Mouse (Mus musculus): ENCODE measurements at regions not wholly inside any gene's neighbourhood (a gene's known extent, or its start where the extent isn't known, plus 50 kb on each side); places are given as distances from the start of the nearest gene placed in this dataset.

GRCm38 (mm10) chr10:118973324-118973723, 103.3 kb upstream of the Dyrk2 start:
- 56% methylated on average over 4 of the region's 4 CpGs for WGBS
- H3K27ac ChIP-seq (ENCODE audit: insufficient read depth, low read depth, low read length): no peak overlapping the region
- H3K27me3 ChIP-seq (ENCODE audit: control insufficient read depth, insufficient read depth, low read length): no peaks in the 10 kb centered on the region
- H3K36me3 ChIP-seq (ENCODE audit: control insufficient read depth, insufficient read depth, low read length): no peaks in the 10 kb centered on the region
- peaks cover 5% of the 10 kb centered on the region for H3K4me1 ChIP-seq (ENCODE audit: control insufficient read depth, insufficient read depth, insufficient read length, low read length)
- H3K4me3 ChIP-seq (ENCODE audit: low read depth, low read length): no peak overlapping the region
- TF ChIP-seq POLR2A (IDR thresholded peaks at IDR 0.05; ENCODE audit: low read depth, low read length) (no peak), CTCF (IDR thresholded peaks at IDR 0.05; ENCODE audit: extremely low read depth, insufficient read length, insufficient replicate concordance, low read depth, low read length) (no peak)

DNA sequence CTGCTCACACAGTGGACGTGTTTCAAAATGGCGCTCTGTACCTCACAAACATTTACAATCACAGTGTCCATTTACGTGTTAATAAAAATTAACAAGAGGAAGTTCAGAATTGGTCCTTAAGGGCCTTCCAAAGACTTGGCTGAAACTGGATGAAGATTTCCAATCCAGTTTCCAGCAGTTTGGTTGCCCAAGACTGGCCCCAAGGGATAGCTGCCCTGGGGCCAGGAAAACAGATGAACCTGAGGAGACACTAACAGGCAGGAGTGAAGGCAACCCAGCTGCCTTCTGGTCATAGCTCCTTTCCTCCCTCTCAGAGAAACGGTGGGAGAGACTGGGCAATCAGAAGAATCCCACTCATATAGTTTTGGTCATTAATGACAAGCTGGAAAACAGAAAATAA, 102.6 kb upstream of the Dyrk2 start:
- Histone ChIP-seq H3K4me3 (ENCODE audit: low read depth, low read length) (no peak overlapping the region), H3K36me3 (ENCODE audit: control insufficient read depth, insufficient read depth, low read length) (no peaks in the 10 kb centered on the region), H3K27me3 (ENCODE audit: control insufficient read depth, insufficient read depth, low read length) (no peaks in the 10 kb centered on the region), H3K4me1 (ENCODE audit: control insufficient read depth, insufficient read depth, insufficient read length, low read length) (no peaks in the 10 kb centered on the region; the same call in 1 of the 2 replicates), H3K27ac (ENCODE audit: insufficient read depth, low read depth, low read length) (no peak overlapping the region)
- TF ChIP-seq CTCF (IDR thresholded peaks at IDR 0.05; ENCODE audit: extremely low read depth, insufficient read length, insufficient replicate concordance, low read depth, low read length) (no peak), POLR2A (IDR thresholded peaks at IDR 0.05; ENCODE audit: low read depth, low read length) (no peak)
- 96% methylated on average over 4 of the region's 4 CpGs for WGBS

- Histone ChIP-seq H3K27me3 (ENCODE audit: control insufficient read depth, insufficient read depth, low read length) (no peaks in the 10 kb centered on the region), H3K27ac (ENCODE audit: insufficient read depth, low read depth, low read length) (no peak overlapping the region), H3K36me3 (ENCODE audit: control insufficient read depth, insufficient read depth, low read length) (no peaks in the 10 kb centered on the region), H3K4me1 (ENCODE audit: control insufficient read depth, insufficient read depth, insufficient read length, low read length) (no peaks in the 10 kb centered on the region; the same call in 1 of the 2 replicates), H3K4me3 (ENCODE audit: low read depth, low read length) (no peak overlapping the region)
- WGBS: 84% methylated on average over 14 of the region's 14 CpGs
- TF ChIP-seq POLR2A (IDR thresholded peaks at IDR 0.05; ENCODE audit: low read depth, low read length) (no peak), CTCF (IDR thresholded peaks at IDR 0.05; ENCODE audit: extremely low read depth, insufficient read length, insufficient replicate concordance, low read depth, low read length) (no peak)
These were observed 100.6 kb upstream of the Dyrk2 start for GRCm38 (mm10) chr10:118970457-118971175.

DNA sequence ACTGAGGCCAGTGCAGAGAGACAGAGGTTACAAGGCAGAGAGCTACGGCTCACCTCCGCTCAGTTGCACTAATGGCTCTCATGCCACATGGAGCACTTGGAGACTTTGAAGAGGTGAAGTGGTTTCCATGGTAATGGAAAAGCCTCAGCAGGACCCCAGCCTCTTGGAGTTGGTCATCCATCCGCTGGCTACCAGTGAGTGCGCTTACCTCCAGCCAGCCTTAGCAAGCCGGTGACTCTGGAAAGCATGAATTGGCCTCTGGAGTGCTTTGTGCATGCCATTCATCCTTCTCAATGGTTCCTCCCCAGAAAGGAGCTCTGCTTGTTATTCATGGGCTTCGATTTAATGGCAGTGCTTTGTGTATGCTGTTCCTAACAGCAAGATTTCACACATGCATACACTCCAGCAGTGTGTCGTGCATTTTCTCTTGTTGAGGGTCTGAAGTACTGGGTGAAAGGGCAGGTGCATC, 91.7 kb upstream of the Dyrk2 start:
- TF ChIP-seq POLR2A (IDR thresholded peaks at IDR 0.05; ENCODE audit: low read depth, low read length) (no peak), CTCF (IDR thresholded peaks at IDR 0.05; ENCODE audit: extremely low read depth, insufficient read length, insufficient replicate concordance, low read depth, low read length) (no peak)
- 91% methylated on average over 7 of the region's 7 CpGs for WGBS
- no peaks in the 10 kb centered on the region for H3K27me3 ChIP-seq (ENCODE audit: control insufficient read depth, insufficient read depth, low read length)
- no peak overlapping the region for H3K4me3 ChIP-seq (ENCODE audit: low read depth, low read length)
- H3K27ac ChIP-seq (ENCODE audit: insufficient read depth, low read depth, low read length): no peak overlapping the region
- no peaks in the 10 kb centered on the region for H3K36me3 ChIP-seq (ENCODE audit: control insufficient read depth, insufficient read depth, low read length)
- no peaks in the 10 kb centered on the region for H3K4me1 ChIP-seq (ENCODE audit: control insufficient read depth, insufficient read depth, insufficient read length, low read length)

DNA sequence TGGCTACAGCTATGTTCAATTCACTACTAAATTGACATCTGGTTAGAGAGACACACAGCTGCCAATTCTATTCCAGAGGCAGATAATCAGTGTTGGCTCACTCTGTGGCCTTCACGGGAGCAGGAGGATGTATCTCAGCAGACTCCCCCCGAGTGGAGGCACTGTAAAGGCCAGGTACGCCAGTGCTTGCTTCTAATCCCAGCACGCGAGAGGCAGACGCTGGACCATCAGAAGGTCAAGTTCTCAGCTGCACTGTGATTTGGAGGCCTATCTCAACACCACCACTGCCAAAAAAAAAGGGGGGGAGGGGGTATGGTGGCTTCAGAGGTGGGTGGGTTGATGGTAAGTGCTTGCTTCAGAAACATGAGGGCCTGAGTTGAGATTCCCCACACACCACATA, 90.1 kb upstream of the Dyrk2 start:
- no peak overlapping the region for H3K4me3 ChIP-seq (ENCODE audit: low read depth, low read length)
- H3K4me1 ChIP-seq (ENCODE audit: control insufficient read depth, insufficient read depth, insufficient read length, low read length): no peaks in the 10 kb centered on the region
- H3K27me3 ChIP-seq (ENCODE audit: control insufficient read depth, insufficient read depth, low read length): no peaks in the 10 kb centered on the region
- WGBS: 92% methylated on average over 6 of the region's 6 CpGs
- no peaks in the 10 kb centered on the region for H3K36me3 ChIP-seq (ENCODE audit: control insufficient read depth, insufficient read depth, low read length)
- no peak overlapping the region for H3K27ac ChIP-seq (ENCODE audit: insufficient read depth, low read depth, low read length)
- TF ChIP-seq POLR2A (IDR thresholded peaks at IDR 0.05; ENCODE audit: low read depth, low read length) (no peak), CTCF (IDR thresholded peaks at IDR 0.05; ENCODE audit: extremely low read depth, insufficient read length, insufficient replicate concordance, low read depth, low read length) (no peak)

- 90% methylated on average over 8 of the region's 8 CpGs for WGBS
- Histone ChIP-seq H3K27ac (ENCODE audit: insufficient read depth, low read depth, low read length) (no peak overlapping the region), H3K36me3 (ENCODE audit: control insufficient read depth, insufficient read depth, low read length) (no peaks in the 10 kb centered on the region), H3K4me1 (ENCODE audit: control insufficient read depth, insufficient read depth, insufficient read length, low read length) (no peaks in the 10 kb centered on the region), H3K27me3 (ENCODE audit: control insufficient read depth, insufficient read depth, low read length) (no peaks in the 10 kb centered on the region), H3K4me3 (ENCODE audit: low read depth, low read length) (no peak overlapping the region)
- TF ChIP-seq CTCF (IDR thresholded peaks at IDR 0.05; ENCODE audit: extremely low read depth, insufficient read length, insufficient replicate concordance, low read depth, low read length) (no peak), POLR2A (IDR thresholded peaks at IDR 0.05; ENCODE audit: low read depth, low read length) (no peak)
These were observed 89.6 kb upstream of the Dyrk2 start for GRCm38 (mm10) chr10:118959623-118960022.

DNA sequence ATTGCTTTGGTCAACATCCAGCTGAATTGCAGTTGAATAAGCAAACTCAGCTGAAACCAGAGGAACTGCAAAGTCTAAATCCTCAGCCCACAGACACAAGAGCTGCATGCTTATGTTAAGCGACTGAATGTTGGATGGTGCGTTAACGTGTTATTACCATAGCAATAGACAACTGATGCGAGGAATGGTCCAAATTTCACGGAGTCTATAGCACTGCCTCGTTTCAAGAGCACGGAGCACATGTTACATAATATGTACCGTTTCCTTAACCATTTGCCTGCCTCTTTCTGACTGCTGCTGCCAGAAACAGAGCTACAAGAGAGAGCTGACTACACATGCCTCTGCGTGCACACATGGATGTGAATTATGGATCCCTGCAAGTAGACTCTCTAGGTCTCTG, 86.3 kb upstream of the Dyrk2 start:
- 73% methylated on average over 9 of the region's 9 CpGs for WGBS
- no peak for TF ChIP-seq CTCF (IDR thresholded peaks at IDR 0.05; ENCODE audit: extremely low read depth, insufficient read length, insufficient replicate concordance, low read depth, low read length)
- no peak for TF ChIP-seq POLR2A (IDR thresholded peaks at IDR 0.05; ENCODE audit: low read depth, low read length)
- no peak overlapping the region for H3K27ac ChIP-seq (ENCODE audit: insufficient read depth, low read depth, low read length)
- no peaks in the 10 kb centered on the region for H3K27me3 ChIP-seq (ENCODE audit: control insufficient read depth, insufficient read depth, low read length)
- peaks cover 16% of the 10 kb centered on the region; the same call in 1 of the 2 replicates for H3K4me1 ChIP-seq (ENCODE audit: control insufficient read depth, insufficient read depth, insufficient read length, low read length)
- H3K36me3 ChIP-seq (ENCODE audit: control insufficient read depth, insufficient read depth, low read length): no peaks in the 10 kb centered on the region
- no peak overlapping the region for H3K4me3 ChIP-seq (ENCODE audit: low read depth, low read length)
